Mouse (Mus musculus): ENCODE results near the gene Togaram2.
"Not testable (repeated sequence)": the region's sequence is repeated elsewhere in the genome, so short reads cannot be mapped to it uniquely, and the experiment has no call there.

The Togaram2 gene

GRCm38 (mm10) chr17:71673092-71673491 is at the start of gene Togaram2:
TSS of gene Togaram2 (plus strand) at chr17:71673261.
- DNase-seq (ENCODE audit: low spot score), result no peak

GRCm38 (mm10) chr17:71631806-71632205 is 41.3 kb upstream of the Togaram2 start:
- no peak for DNase-seq (ENCODE audit: low spot score)

DNA sequence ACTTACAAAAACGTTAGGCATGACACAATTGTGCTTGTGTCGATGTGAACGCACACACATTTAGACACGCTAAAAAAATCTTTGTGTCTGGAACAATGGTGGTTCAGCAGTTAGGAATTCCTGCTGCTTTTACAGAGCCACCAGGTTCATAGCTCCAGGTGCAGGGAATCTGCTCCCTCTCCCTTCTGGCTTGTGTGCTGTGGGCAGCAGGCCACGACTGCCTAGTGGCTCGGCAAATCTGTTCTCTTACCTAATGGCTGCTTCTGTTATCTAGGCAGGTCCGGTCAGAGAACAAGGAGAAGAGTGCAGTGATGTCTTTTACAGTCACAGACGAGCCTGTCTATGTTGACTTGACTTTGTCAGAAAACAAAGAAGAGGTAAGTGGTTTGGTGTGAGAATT is 39.7 kb upstream of the Togaram2 start:
- DNase-seq (ENCODE audit: low spot score), result no peak

DNA sequence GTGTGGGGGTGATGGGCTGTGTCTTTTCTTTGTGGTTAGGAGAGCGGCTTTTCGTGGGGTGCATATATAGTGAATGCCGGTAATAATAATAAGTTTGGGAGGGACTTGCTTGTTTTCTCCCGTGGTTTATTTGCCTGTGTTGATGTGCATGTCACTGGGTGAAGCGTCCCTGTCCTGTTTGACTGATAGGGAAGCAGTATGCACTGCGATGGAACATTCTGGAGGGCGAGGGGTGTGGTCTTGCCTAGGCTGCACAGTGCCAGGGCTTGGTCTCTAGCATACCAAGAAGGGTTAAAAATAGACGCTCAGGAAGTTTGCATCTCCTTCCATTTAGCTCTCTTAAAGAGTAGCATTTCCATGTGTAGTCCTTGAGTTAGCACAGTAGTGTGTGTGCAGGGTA is 36.3 kb upstream of the Togaram2 start:
- DNase-seq (ENCODE audit: low spot score), result no peak

DNA sequence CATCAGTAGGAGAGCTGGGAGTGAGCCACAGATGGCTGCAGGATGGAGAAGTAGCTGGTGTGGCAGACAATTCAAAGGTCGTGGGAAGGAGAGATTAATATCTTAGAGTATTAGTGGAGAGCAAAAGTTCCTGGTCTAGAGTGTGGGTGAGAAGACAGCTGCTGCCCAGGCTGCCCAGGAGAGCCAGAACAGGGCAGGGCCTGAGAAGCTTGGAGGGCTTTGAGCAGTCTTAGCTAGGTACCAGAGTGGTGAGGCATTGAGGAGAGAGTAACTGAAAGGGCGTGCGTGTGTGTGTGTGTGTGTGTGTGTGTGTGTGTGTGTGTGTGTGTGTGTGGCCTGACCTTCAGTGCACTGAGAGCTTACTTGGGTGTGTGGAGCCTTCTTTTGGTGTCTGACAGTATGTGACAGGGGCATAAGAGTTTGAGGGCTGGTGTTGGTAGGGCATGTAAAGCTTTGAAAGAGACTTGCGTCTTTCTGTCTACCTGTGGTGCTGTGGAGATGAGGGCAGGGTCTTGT is 35.3 kb upstream of the Togaram2 start:
- no peak for DNase-seq (ENCODE audit: low spot score)

DNA sequence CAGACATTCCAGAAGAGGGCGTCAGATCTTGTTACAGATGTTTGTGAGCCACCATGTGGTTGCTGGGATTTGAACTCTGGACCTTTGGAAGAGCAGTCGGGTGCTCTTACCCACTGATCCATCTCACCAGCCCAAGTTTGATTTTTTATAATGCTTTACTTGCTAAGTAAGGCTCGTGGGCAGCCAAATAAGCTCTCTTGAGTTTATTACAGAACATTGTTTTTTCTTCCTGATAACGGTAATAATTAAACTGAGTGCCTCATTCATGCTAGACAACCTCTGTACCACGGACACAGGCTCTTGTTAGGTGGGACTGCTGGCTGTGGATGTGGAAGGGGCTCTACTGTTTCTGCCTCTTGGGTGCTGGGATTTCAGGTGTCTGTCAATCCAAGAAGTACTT is 34.0 kb upstream of the Togaram2 start:
- DNase-seq (ENCODE audit: low spot score), result not testable (repeated sequence)

- no peak for DNase-seq (ENCODE audit: low spot score)
These were observed 32.5 kb upstream of the Togaram2 start for GRCm38 (mm10) chr17:71640421-71641085.

DNA sequence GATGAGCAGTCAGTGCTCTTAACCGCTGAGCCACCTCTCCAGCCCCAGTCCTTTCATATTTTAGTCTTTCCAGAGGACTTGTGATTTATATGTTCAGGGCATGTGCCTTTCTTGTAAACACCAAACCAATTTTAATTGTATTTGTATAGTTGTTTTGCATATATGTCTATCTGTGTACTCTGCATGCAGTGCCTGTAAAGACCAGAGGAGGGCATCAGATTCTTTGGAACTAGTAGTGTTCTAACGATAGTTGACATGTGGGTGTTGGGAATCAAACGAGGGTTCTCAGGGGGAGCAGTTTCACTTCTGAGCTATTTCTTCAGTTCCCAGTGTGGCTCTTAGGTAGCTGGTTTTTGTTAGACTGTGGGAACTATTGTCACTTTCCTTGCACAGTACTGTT is 30.9 kb upstream of the Togaram2 start:
- DNase-seq (ENCODE audit: low spot score), result no peak

DNA sequence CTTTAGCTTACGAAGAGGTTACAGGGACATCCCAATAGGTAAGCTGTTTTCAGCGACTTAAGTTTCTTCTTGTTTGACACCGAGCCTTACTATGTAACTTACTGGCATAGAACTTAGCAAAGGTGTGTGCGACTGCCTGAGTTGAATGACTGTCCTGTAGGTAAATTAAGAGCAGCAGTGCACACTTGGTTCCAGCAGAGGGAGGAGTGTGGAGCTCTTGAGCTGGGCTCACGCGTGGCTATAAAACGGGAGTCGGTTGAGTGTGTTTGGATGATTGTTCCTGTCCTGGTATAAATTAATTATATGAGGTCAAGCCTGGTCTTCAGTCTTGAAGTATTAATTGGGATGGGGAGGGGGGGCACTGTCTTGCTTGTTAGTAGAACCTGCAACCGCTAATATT is 23.1 kb upstream of the Togaram2 start:
- no peak for DNase-seq (ENCODE audit: low spot score)

- DNase-seq (ENCODE audit: low spot score), result no peak
These were observed 20.6 kb upstream of the Togaram2 start for GRCm38 (mm10) chr17:71652495-71652894.

DNA sequence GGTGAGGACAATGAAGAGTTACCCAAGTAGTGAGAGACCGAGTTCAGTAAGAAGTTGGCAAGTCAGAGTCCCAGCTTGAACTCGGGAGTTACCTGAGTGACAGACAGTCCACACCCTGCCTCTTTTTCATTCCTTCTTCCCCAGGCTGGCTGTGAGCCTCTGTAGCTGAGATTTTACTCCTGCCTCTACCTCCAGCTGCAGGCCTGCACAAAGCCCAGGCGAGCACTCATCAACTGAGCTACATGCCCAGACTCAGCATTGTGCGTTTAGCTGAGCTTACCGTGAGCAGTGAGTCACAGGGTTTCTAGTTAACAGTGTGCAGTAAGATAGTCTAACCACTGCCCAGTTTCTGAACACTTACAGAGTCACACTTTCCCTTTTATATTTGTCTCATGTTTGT is 20.1 kb upstream of the Togaram2 start:
- no peak for DNase-seq (ENCODE audit: low spot score)

GRCm38 (mm10) chr17:71657521-71657920 is 15.5 kb upstream of the Togaram2 start:
- DNase-seq (ENCODE audit: low spot score), result no peak

GRCm38 (mm10) chr17:71658666-71659065 is 14.4 kb upstream of the Togaram2 start:
- DNase-seq (ENCODE audit: low spot score), result no peak

- DNase-seq (ENCODE audit: low spot score), result no peak
These were observed 12.7 kb upstream of the Togaram2 start for GRCm38 (mm10) chr17:71660390-71660789.

- DNase-seq (ENCODE audit: low spot score), result peak; percentile 38
These were observed 10.3 kb upstream of the Togaram2 start for GRCm38 (mm10) chr17:71662751-71663250.

- DNase-seq (ENCODE audit: low spot score), result no peak
These were observed 9.6 kb upstream of the Togaram2 start for GRCm38 (mm10) chr17:71663491-71663890.

GRCm38 (mm10) chr17:71664172-71664571 is 8.9 kb upstream of the Togaram2 start:
- no peak for DNase-seq (ENCODE audit: low spot score)

GRCm38 (mm10) chr17:71665201-71665600 is 7.9 kb upstream of the Togaram2 start:
- DNase-seq (ENCODE audit: low spot score), result no peak

DNA sequence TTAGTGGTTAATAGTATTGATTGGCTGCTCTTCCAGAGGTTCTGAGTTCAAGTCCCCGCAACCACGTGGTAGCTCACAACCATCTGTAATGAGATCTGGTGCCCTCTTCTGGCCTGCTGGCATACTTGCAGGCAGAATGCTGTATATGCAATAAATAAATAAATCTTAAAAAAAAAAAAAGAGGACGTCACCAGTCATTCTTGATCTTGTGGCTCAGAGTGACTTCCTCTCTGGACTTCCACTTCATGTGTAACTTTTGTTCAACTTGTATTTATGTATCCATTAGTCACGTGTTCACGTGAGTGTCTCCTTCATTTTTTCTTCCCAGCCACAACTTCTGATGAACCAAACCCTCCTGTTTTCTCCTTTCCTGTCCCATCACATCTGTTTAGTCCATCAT is 3.5 kb upstream of the Togaram2 start:
- DNase-seq (ENCODE audit: low spot score), result no peak

DNA sequence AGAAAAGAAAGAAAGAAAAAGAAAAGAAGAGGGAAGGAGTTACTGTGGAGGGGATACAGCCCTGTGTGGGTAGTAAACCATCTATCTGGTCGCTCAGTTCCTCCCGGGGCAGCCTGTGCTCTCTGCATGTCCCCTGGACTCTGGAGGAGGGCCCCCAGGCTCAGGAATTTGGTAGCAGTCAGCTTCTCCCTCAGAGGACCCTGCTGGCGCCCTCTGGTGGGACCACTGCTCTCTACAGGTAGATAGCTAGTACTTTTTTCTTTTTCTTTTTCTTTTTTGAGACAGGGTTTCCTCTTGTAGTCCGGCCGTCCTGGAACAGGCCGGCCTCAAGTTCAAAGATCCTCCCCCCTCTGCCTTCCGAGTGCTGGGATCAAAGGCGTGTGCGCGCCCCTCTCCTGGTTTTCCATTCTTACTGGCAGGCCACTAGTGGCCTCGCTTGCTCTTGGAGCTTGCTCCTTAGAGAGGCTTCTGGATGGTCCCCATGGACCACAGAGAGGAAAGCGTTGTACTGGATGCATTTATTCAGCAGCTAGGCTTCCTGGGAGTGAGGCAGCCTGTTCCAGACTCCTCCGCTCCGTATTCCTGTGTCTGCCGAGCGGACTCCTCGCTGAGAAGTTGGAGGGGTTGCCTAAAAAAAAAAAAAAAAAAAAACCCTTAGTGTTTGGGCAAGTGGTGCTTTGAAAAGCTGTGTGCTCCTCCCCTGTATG is 1.1 kb upstream of the Togaram2 start:
- DNase-seq (ENCODE audit: low spot score), result no peak

DNA sequence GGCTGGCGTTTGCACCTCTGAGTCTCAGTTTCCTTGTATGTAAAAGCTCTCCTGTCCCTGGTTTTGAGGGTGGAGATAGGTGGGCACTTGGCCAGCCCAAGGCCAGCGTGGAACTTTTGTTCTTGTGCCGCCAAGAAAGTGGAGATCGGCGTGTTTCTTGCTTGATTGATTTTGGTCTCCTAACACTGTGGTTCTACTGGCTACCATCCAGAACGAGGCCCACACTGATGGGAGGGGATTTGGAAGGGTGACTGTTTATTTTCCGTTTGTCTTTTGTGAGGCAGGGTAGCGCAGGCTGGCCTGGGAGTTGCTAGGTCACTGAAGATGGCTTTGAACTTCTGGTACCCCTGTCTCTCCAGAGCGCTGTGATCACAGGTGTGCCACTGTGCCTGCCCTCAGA is 875 bp downstream of the Togaram2 start:
- DNase-seq (ENCODE audit: low spot score), result no peak

GRCm38 (mm10) chr17:71674886-71675285 is 1.8 kb downstream of the Togaram2 start:
- DNase-seq (ENCODE audit: low spot score), result no peak

GRCm38 (mm10) chr17:71681666-71682065 is 8.6 kb downstream of the Togaram2 start:
- no peak for DNase-seq (ENCODE audit: low spot score)
